Mouse (Mus musculus): ENCODE measurements around the gene Gpx1. TPM values are rescaled to one million over a fixed set of nuclear protein-coding genes. Genes with fewer than 3 reads are reported as not detected.

Gene Gpx1
- polyA plus RNA-seq, 1 experiment from 2014 or later, result 659 TPM

DNA sequence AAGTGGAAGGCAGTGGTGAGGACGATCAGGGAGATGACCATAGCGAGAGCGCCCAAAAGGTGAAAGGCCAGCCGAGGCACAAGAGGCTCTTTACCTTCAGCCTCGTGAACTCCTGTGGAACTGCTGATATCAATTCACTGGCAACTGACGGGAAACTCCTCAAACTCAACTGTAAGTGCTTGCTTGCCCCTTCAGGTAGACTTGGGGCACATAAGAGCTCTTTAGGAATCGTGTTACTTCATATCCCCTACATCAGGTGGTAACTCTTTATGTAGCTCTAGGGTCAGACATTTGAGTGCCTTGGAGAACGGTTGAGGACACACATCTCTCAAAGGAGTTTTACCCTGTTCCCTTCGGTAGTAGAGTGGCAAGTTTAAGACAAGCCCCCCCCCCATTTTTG is 42.7 kb downstream of the Gpx1 start:
- 95% methylated on average over 9 of the region's 9 CpGs for WGBS
- H3K4me3 ChIP-seq (replicated peaks), result no peak overlapping the region
- no peaks in the 10 kb centered on the region for H3K4me1 ChIP-seq
- H3K27ac ChIP-seq, result no peak overlapping the region
- H3K4me2 ChIP-seq, result no peak overlapping the region
- no peak overlapping the region for H3K9ac ChIP-seq
- H3K27me3 ChIP-seq, result no peaks in the 10 kb centered on the region
- H3K36me3 ChIP-seq (replicated peaks), result peaks cover 96% of the 10 kb centered on the region
- H3K9me3 ChIP-seq, result no peaks in the 10 kb centered on the region
- no peak for ATAC-seq (ENCODE audit: low FRiP score)

DNA sequence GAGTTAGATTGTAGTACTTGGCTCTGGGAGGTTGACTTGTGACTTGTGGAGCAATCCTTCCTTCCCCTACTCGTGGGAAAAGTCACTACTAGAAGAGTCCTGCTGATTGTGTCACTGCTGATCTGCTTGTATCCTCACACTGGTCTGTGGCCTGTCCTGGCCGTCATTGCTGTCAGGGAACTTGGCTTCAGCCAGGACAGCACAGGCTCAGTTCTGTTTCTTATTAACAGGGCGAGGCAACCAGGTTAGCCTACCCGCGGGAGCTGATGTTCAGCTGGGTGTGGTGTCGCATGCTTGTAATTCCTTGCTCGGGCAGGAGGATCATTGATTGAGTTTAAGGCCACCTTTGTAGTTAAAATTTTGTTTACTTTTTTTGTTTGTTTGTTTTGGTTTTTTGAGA is 46.3 kb downstream of the Gpx1 start:
- Histone ChIP-seq H3K27ac (no peak overlapping the region), H3K4me1 (no peaks in the 10 kb centered on the region), H3K36me3 (replicated peaks) (peaks cover 93% of the 10 kb centered on the region), H3K9ac (no peak overlapping the region), H3K9me3 (no peaks in the 10 kb centered on the region), H3K27me3 (no peaks in the 10 kb centered on the region), H3K4me2 (no peak overlapping the region), H3K4me3 (replicated peaks) (no peak overlapping the region)
- 87% methylated on average over 7 of the region's 7 CpGs for WGBS
- no peak for ATAC-seq (ENCODE audit: low FRiP score)

DNA sequence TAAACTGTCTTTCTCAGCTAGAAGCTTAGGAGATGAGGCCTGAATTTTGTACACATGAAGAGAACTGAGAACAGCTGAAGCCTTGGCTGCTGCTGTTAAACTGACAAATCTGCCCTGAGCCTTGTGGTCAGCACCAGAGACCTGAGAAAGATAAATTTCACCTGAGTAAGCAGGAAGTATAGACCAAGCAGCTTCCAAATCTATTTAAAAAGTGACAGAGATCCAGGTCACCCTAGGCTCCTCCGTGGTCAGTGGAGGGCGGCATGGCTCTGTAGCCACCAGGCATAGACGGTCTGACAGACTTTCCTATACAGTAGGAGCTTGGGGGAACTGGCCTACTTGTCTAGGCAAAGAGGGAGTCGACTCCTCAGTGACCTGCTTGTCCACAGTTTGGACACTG is 48.1 kb downstream of the Gpx1 start:
- H3K9me3 ChIP-seq, result no peaks in the 10 kb centered on the region
- no peak overlapping the region for H3K9ac ChIP-seq
- H3K4me1 ChIP-seq, result no peaks in the 10 kb centered on the region
- 92% methylated on average over 4 of the region's 4 CpGs for WGBS
- ATAC-seq (ENCODE audit: low FRiP score), result no peak
- H3K27ac ChIP-seq, result no peak overlapping the region
- no peak overlapping the region for H3K4me3 ChIP-seq (replicated peaks)
- no peak overlapping the region for H3K4me2 ChIP-seq
- peaks cover 90% of the 10 kb centered on the region for H3K36me3 ChIP-seq (replicated peaks)
- no peaks in the 10 kb centered on the region for H3K27me3 ChIP-seq

DNA sequence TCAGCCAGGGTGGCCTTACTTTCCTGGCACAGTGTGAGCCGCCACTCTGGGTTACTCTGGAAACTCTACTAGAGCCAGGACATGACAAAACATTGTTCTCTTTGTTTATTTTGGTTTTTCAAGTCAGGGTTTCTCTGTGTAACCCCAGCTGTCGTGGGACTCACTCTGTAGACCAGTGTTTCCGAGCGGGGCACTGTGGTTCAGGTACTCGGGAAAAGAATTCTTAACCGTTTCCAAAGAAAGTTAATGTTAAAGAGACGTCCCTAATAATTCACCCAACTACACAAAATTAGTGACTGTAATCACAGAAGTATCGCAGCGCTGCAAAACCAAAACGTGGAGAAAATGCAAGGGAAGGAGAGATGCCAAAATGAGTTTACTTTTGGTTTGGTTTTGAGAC is 49.9 kb downstream of the Gpx1 start:
- Histone ChIP-seq H3K9ac (no peak overlapping the region), H3K27ac (no peak overlapping the region), H3K36me3 (replicated peaks) (peaks cover 89% of the 10 kb centered on the region), H3K4me2 (no peak overlapping the region), H3K4me3 (replicated peaks) (no peak overlapping the region), H3K27me3 (no peaks in the 10 kb centered on the region), H3K4me1 (no peaks in the 10 kb centered on the region), H3K9me3 (no peaks in the 10 kb centered on the region)
- no peak for ATAC-seq (ENCODE audit: low FRiP score)
- WGBS, result 90% methylated on average over 10 of the region's 10 CpGs

DNA sequence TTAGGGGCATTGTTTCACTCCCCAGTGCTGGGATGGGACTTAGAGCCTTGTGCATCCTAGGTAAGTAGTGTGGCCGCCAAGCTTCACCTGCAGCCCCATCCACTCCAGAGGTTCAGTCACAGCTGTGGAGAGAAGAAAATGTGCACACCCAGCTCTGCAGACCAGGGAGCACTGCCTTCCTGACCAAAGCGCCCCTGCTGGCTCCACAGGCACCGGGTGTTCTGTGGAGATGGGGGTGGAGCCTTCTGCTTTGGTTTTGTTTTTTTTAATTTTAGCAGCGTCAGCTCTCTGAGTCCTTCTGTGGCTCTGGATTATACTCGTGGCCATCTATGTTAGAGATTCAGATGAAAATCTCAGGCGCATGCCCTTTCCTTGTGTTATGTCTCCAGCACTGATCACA is 50.5 kb downstream of the Gpx1 start:
- ATAC-seq (ENCODE audit: low FRiP score), result no peak
- H3K4me3 ChIP-seq (replicated peaks), result no peak overlapping the region
- H3K4me1 ChIP-seq, result no peaks in the 10 kb centered on the region
- H3K4me2 ChIP-seq, result no peak overlapping the region
- no peak overlapping the region for H3K27ac ChIP-seq
- no peak overlapping the region for H3K9ac ChIP-seq
- H3K27me3 ChIP-seq, result no peaks in the 10 kb centered on the region
- H3K9me3 ChIP-seq, result no peaks in the 10 kb centered on the region
- H3K36me3 ChIP-seq (replicated peaks), result peaks cover 89% of the 10 kb centered on the region
- WGBS, result 88% methylated on average over 6 of the region's 6 CpGs

Other genes with a start within 250 kb of the Gpx1 start
- 51.1 and 56.0 TPM in 2 replicates for gene Apeh, start 244.3 kb upstream of the Gpx1 start, polyA plus RNA-seq (2016; fragmentation: Nextera tagmentation; extraction: Ambion mirVana)
- 3.6 and 3.9 TPM in 2 replicates for gene Bsn, start 148.5 kb upstream of the Gpx1 start, polyA plus RNA-seq (2016; fragmentation: Nextera tagmentation; extraction: Ambion mirVana)
- gene Dag1, start 74.9 kb upstream of the Gpx1 start, polyA plus RNA-seq (2016; fragmentation: Nextera tagmentation; extraction: Ambion mirVana), result 62.7 and 67.9 TPM in 2 replicates
- 65.0 and 69.8 TPM in 2 replicates for gene Nicn1, start 48.5 kb upstream of the Gpx1 start, polyA plus RNA-seq (2016; fragmentation: Nextera tagmentation; extraction: Ambion mirVana)
- 17.7 and 22.4 TPM in 2 replicates for gene Amt, start 42.0 kb upstream of the Gpx1 start, polyA plus RNA-seq (2016; fragmentation: Nextera tagmentation; extraction: Ambion mirVana)
- gene Rhoa, start 32.8 kb upstream of the Gpx1 start, polyA plus RNA-seq (2016; fragmentation: Nextera tagmentation; extraction: Ambion mirVana), result 331 and 341 TPM in 2 replicates
- 30.5 and 30.7 TPM in 2 replicates for gene Tcta, start 32.7 kb upstream of the Gpx1 start, polyA plus RNA-seq (2016; fragmentation: Nextera tagmentation; extraction: Ambion mirVana)
- gene Usp4, start 8.9 kb downstream of the Gpx1 start, polyA plus RNA-seq (2016; fragmentation: Nextera tagmentation; extraction: Ambion mirVana), result 137 and 144 TPM in 2 replicates
- gene 1700102P08Rik, start 53.9 kb downstream of the Gpx1 start, polyA plus RNA-seq (2016; fragmentation: Nextera tagmentation; extraction: Ambion mirVana), result 1.8 and 1.9 TPM in 2 replicates
- 1.1 and 1.4 TPM in 2 replicates for gene Ccdc36, start 89.6 kb downstream of the Gpx1 start, polyA plus RNA-seq (2016; fragmentation: Nextera tagmentation; extraction: Ambion mirVana)
- not detected in 2 replicates for gene BC048562, start 97.6 kb downstream of the Gpx1 start, polyA plus RNA-seq (2016; fragmentation: Nextera tagmentation; extraction: Ambion mirVana)
- gene Ccdc71, start 121.6 kb downstream of the Gpx1 start, polyA plus RNA-seq (2016; fragmentation: Nextera tagmentation; extraction: Ambion mirVana), result 44.1 and 49.0 TPM in 2 replicates
- 67.6 and 70.0 TPM in 2 replicates for gene Klhdc8b, start 122.7 kb downstream of the Gpx1 start, polyA plus RNA-seq (2016; fragmentation: Nextera tagmentation; extraction: Ambion mirVana)
- 37.9 and 39.5 TPM in 2 replicates for gene Lamb2, start 140.8 kb downstream of the Gpx1 start, polyA plus RNA-seq (2016; fragmentation: Nextera tagmentation; extraction: Ambion mirVana)
- 101 and 103 TPM in 2 replicates for gene Usp19, start 151.7 kb downstream of the Gpx1 start, polyA plus RNA-seq (2016; fragmentation: Nextera tagmentation; extraction: Ambion mirVana)
- 85.7 and 91.4 TPM in 2 replicates for gene Qars, start 168.8 kb downstream of the Gpx1 start, polyA plus RNA-seq (2016; fragmentation: Nextera tagmentation; extraction: Ambion mirVana)
- gene Qrich1, start 177.9 kb downstream of the Gpx1 start, polyA plus RNA-seq (2016; fragmentation: Nextera tagmentation; extraction: Ambion mirVana), result 170 and 171 TPM in 2 replicates
- gene Impdh2, start 221.4 kb downstream of the Gpx1 start, polyA plus RNA-seq (2016; fragmentation: Nextera tagmentation; extraction: Ambion mirVana), result 149 and 159 TPM in 2 replicates
- gene Ndufaf3, start 228.5 kb downstream of the Gpx1 start, polyA plus RNA-seq (2016; fragmentation: Nextera tagmentation; extraction: Ambion mirVana), result 54.5 and 58.3 TPM in 2 replicates
- gene Dalrd3, start 231.0 kb downstream of the Gpx1 start, polyA plus RNA-seq (2016; fragmentation: Nextera tagmentation; extraction: Ambion mirVana), result 225 and 235 TPM in 2 replicates
- 254 and 285 TPM in 2 replicates for gene Wdr6, start 239.8 kb downstream of the Gpx1 start, polyA plus RNA-seq (2016; fragmentation: Nextera tagmentation; extraction: Ambion mirVana)